Mouse (Mus musculus): Measurements from ENCODE around the gene Lrig1. TPM values are rescaled to one million over a fixed set of nuclear protein-coding genes. Genes with fewer than 3 reads are reported as not detected.

Lrig1 gene
- polyA plus RNA-seq, 1 experiment from 2014 or later: 9.7 TPM

- H3K4me1 ChIP-seq: peaks cover 77% of the 10 kb centered on the region
Measured at GRCm38 (mm10) chr6:94680760-94681445, 19.1 kb downstream of the Lrig1 start.

GRCm38 (mm10) chr6:94679249-94679648 lies 20.7 kb downstream of the Lrig1 start:
- peaks cover 67% of the 10 kb centered on the region for H3K4me1 ChIP-seq
- H3K36me3 ChIP-seq: no peaks in the 10 kb centered on the region
- H3K27me3 ChIP-seq (ENCODE audit: insufficient read depth, poor library complexity, severe bottlenecking): peaks cover 9% of the 10 kb centered on the region; the same call in 1 of the 2 replicates
- H3K9me3 ChIP-seq: no peaks in the 10 kb centered on the region
- WGBS: 80% methylated on average over 1 of the region's 1 CpGs
- no peak for DNase-seq (ENCODE audit: low spot score)
- H3K4me3 ChIP-seq: no peak overlapping the region
- H3K27ac ChIP-seq: no peak overlapping the region

More at GRCm38 (mm10) chr6:94680760-94681445, 19.1 kb downstream of the Lrig1 start:
- Histone ChIP-seq H3K27me3 (ENCODE audit: insufficient read depth, poor library complexity, severe bottlenecking) (no peaks in the 10 kb centered on the region), H3K4me3 (no peak overlapping the region), H3K36me3 (no peaks in the 10 kb centered on the region), H3K9me3 (no peaks in the 10 kb centered on the region), H3K27ac (no peak overlapping the region)
- 62% methylated on average over 5 of the region's 5 CpGs for WGBS
- DNase-seq (ENCODE audit: low spot score): no peak

GRCm38 (mm10) chr6:94678377-94679164 lies 21.4 kb downstream of the Lrig1 start:
- no peak for DNase-seq (ENCODE audit: low spot score)
- Histone ChIP-seq H3K36me3 (no peaks in the 10 kb centered on the region), H3K9me3 (no peaks in the 10 kb centered on the region), H3K4me1 (peaks cover 65% of the 10 kb centered on the region), H3K4me3 (no peak overlapping the region), H3K27me3 (ENCODE audit: insufficient read depth, poor library complexity, severe bottlenecking) (peaks cover 9% of the 10 kb centered on the region; the same call in 1 of the 2 replicates), H3K27ac (0 out of 2 replicates have a peak overlapping the region, but pooled peaks have one; percentile 6)
- 37% methylated on average over 6 of the region's 6 CpGs for WGBS

DNA sequence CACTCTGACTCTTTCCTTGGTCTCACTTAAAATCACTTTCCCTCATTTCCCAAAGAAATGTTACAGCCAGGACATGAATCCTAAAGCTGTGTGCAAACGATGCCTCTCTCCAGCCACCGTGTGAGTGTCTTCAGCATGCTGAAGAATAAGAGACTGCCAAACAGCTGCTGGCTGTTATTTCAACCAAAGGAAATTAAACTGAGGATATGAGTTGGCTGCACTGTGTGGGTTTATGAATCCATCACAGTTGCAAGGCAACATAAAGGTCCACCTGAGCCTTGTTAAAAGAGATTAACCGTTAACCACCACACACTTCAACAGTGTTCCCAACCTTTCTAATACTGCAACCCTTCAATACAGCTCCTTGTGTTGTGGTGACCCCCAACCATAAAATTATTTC lies 22.5 kb downstream of the Lrig1 start:
- Histone ChIP-seq H3K27ac (0 out of 2 replicates have a peak overlapping the region, but pooled peaks have one; percentile 47), H3K4me3 (no peak overlapping the region), H3K36me3 (no peaks in the 10 kb centered on the region), H3K4me1 (peaks cover 64% of the 10 kb centered on the region), H3K9me3 (no peaks in the 10 kb centered on the region), H3K27me3 (ENCODE audit: insufficient read depth, poor library complexity, severe bottlenecking) (peaks cover 9% of the 10 kb centered on the region; the same call in 1 of the 2 replicates)
- WGBS: 65% methylated on average over 3 of the region's 3 CpGs
- DNase-seq (ENCODE audit: low spot score): no peak

GRCm38 (mm10) chr6:94676840-94677239 lies 23.1 kb downstream of the Lrig1 start:
- Histone ChIP-seq H3K36me3 (no peaks in the 10 kb centered on the region), H3K27me3 (ENCODE audit: insufficient read depth, poor library complexity, severe bottlenecking) (peaks cover 9% of the 10 kb centered on the region; the same call in 1 of the 2 replicates), H3K4me3 (peak overlapping the region; percentile 19; the same call in 1 of the 2 replicates), H3K4me1 (peaks cover 59% of the 10 kb centered on the region), H3K27ac (peak overlapping the region; percentile 47; the same call in 1 of the 2 replicates), H3K9me3 (no peaks in the 10 kb centered on the region)
- no peak for DNase-seq (ENCODE audit: low spot score)
- WGBS: 64% methylated on average over 3 of the region's 3 CpGs

DNA sequence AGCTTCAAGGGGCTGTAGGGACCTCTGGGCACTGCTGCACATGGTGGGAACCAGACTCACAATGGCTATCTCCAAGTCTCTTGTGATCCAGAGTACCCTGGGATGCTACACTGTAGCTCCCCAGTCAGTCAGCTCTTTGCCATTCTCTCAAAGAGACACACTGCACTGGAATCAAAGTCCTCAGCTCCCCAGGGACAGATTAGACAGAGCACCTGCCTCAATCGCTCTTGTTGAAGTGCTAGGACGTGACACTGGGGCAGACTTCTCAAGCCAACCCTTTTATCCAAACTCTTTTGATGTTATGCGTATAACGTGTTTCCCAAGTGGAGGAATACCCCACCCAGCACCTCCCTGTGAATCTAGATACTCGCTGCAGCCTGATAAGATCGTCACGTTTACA lies 23.7 kb downstream of the Lrig1 start:
- Histone ChIP-seq H3K9me3 (no peaks in the 10 kb centered on the region), H3K27me3 (ENCODE audit: insufficient read depth, poor library complexity, severe bottlenecking) (peaks cover 9% of the 10 kb centered on the region; the same call in 1 of the 2 replicates), H3K4me1 (peaks cover 54% of the 10 kb centered on the region), H3K4me3 (no peak overlapping the region), H3K36me3 (no peaks in the 10 kb centered on the region), H3K27ac (no peak overlapping the region)
- 28% methylated on average over 7 of the region's 7 CpGs for WGBS
- no peak for DNase-seq (ENCODE audit: low spot score)

DNA sequence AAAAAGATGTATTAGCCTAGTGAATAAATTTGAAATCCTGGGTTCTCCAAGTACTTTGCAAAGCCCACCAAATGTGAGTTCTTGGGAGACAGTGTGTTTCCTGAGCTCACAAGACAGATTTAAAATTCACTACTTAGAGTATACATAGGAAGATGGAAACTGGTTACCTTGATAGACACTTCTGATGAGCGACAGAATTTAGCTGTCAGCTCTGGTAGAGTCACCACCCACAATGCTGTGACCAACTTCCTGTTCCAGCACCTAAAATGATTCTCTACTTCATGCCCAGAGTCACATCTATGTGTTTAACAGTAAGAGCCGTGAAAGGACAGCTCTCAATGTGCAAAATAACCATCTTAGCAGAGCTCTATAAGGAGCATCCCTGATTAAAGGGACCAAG lies 27.5 kb downstream of the Lrig1 start:
- Histone ChIP-seq H3K27ac (no peak overlapping the region), H3K9me3 (no peaks in the 10 kb centered on the region), H3K4me1 (peaks cover 47% of the 10 kb centered on the region), H3K4me3 (no peak overlapping the region), H3K36me3 (no peaks in the 10 kb centered on the region), H3K27me3 (ENCODE audit: insufficient read depth, poor library complexity, severe bottlenecking) (peaks cover 9% of the 10 kb centered on the region; the same call in 1 of the 2 replicates)
- 73% methylated on average over 2 of the region's 2 CpGs for WGBS
- no peak for DNase-seq (ENCODE audit: low spot score)

DNA sequence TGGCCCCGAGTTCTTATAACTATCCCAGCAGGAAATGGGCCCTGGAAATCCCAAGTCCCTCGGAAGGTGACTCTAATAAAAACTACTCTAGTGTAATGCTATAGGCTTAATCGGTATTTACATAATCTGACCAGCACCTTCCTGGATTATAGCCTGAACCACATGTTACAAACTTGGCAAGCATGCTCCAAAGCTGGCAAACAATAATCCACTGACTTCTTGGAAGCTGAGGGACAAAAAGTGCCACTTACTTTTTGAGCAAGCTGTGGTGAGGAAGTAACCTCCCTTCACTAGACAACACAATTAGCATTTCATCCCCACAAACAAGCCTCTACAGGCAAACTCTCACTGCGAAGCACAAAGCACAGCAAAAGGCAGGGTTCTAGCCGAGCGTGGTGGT lies 30.6 kb downstream of the Lrig1 start:
- no peak overlapping the region for H3K4me3 ChIP-seq
- WGBS: 78% methylated on average over 6 of the region's 6 CpGs
- peaks cover 2% of the 10 kb centered on the region; the same call in 1 of the 2 replicates for H3K27me3 ChIP-seq (ENCODE audit: insufficient read depth, poor library complexity, severe bottlenecking)
- peaks cover 53% of the 10 kb centered on the region for H3K4me1 ChIP-seq
- DNase-seq (ENCODE audit: low spot score): no peak
- no peaks in the 10 kb centered on the region for H3K36me3 ChIP-seq
- H3K9me3 ChIP-seq: no peaks in the 10 kb centered on the region
- H3K27ac ChIP-seq: no peak overlapping the region

- no peaks in the 10 kb centered on the region for H3K27me3 ChIP-seq (ENCODE audit: insufficient read depth, poor library complexity, severe bottlenecking)
- WGBS: 31% methylated on average over 13 of the region's 13 CpGs
- no peaks in the 10 kb centered on the region for H3K9me3 ChIP-seq
- H3K36me3 ChIP-seq: no peaks in the 10 kb centered on the region
- H3K4me3 ChIP-seq: peak overlapping the region; percentile 3
- peaks cover 49% of the 10 kb centered on the region for H3K4me1 ChIP-seq
- no peak for DNase-seq (ENCODE audit: low spot score)
- no peak overlapping the region for H3K27ac ChIP-seq
Measured at GRCm38 (mm10) chr6:94668204-94668863, 31.6 kb downstream of the Lrig1 start.

DNA sequence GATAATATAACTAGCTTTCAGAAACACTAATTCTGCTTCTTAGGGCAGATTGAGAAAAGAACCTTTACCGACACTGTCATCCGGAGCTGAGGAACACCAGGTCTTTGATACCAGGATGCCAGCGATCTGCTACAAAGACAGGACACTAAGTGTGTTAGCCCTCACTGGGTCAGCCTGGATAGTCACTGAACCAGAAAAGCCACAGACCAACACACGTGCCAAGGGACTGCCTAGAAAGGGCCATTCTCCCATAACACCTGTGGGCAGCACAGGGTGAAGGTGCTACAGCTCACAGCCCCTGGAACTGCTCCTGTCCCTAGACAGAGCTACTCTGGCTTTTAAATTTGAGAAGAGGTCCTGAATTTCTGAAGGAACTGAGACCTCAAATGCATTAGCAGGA lies 32.8 kb downstream of the Lrig1 start:
- no peaks in the 10 kb centered on the region for H3K36me3 ChIP-seq
- H3K27me3 ChIP-seq (ENCODE audit: insufficient read depth, poor library complexity, severe bottlenecking): no peaks in the 10 kb centered on the region
- H3K27ac ChIP-seq: no peak overlapping the region
- no peak for DNase-seq (ENCODE audit: low spot score)
- no peaks in the 10 kb centered on the region for H3K9me3 ChIP-seq
- no peak overlapping the region for H3K4me3 ChIP-seq
- WGBS: 69% methylated on average over 4 of the region's 4 CpGs
- peaks cover 48% of the 10 kb centered on the region for H3K4me1 ChIP-seq

GRCm38 (mm10) chr6:94666432-94667119 lies 33.4 kb downstream of the Lrig1 start:
- 74% methylated on average over 7 of the region's 7 CpGs for WGBS
- no peaks in the 10 kb centered on the region for H3K27me3 ChIP-seq (ENCODE audit: insufficient read depth, poor library complexity, severe bottlenecking)
- peaks cover 53% of the 10 kb centered on the region for H3K4me1 ChIP-seq

GRCm38 (mm10) chr6:94665677-94666076 lies 34.3 kb downstream of the Lrig1 start:
- Histone ChIP-seq H3K27me3 (ENCODE audit: insufficient read depth, poor library complexity, severe bottlenecking) (no peaks in the 10 kb centered on the region), H3K27ac (no peak overlapping the region), H3K4me3 (no peak overlapping the region), H3K4me1 (peaks cover 55% of the 10 kb centered on the region), H3K9me3 (no peaks in the 10 kb centered on the region), H3K36me3 (no peaks in the 10 kb centered on the region)
- DNase-seq (ENCODE audit: low spot score): no peak
- WGBS: 72% methylated on average over 1 of the region's 1 CpGs

More at GRCm38 (mm10) chr6:94666432-94667119, 33.4 kb downstream of the Lrig1 start:
- Histone ChIP-seq H3K4me3 (no peak overlapping the region), H3K27ac (no peak overlapping the region), H3K36me3 (no peaks in the 10 kb centered on the region), H3K9me3 (no peaks in the 10 kb centered on the region)
- no peak for DNase-seq (ENCODE audit: low spot score)

Data from heart, embryonic 10.5 days (tissue).